Mouse (Mus musculus) lung, embryonic 16.5 days (tissue): ENCODE results near the gene Vmn1r197. TPM values are rescaled to one million over a fixed set of nuclear protein-coding genes. Genes with fewer than 3 reads are reported as not detected.
"Not testable (repeated sequence)": the region's sequence is repeated elsewhere in the genome, so short reads cannot be mapped to it uniquely, and the experiment has no call there.

ENCODE experiments used
- ATAC-seq: fragments of 200-750 bp; cut with Nextera tagmentation; 2 replicates; pipeline ENCODE4 v1.8.0; 2017; ENCODE audit warnings: low read depth, mild to moderate bottlenecking, moderate library complexity
- H3K27ac ChIP-seq: fragments of 300-500 bp; sonication (generic); 2 replicates; pipeline ENCODE4 v1.5.1; 2014; ENCODE audit warnings: mild to moderate bottlenecking, control low read depth, low read length
- H3K27me3 ChIP-seq: fragments of 300-500 bp; sonication (generic); 2 replicates; pipeline ENCODE4 v1.6.1; 2014; ENCODE audit warnings: low read depth, low read length, mixed read lengths; ENCODE audit not compliant: control insufficient read depth, insufficient read depth
- H3K36me3 ChIP-seq: fragments of 300-500 bp; sonication (generic); 2 replicates; pipeline ENCODE4 v1.6.1; 2014; ENCODE audit warnings: low read length; ENCODE audit not compliant: control insufficient read depth, insufficient read depth
- H3K4me1 ChIP-seq: fragments of 300-500 bp; sonication (generic); replicated peaks from 2 replicates; pipeline ENCODE4 v1.6.1; 2014; ENCODE audit warnings: low read length, mixed read lengths; ENCODE audit not compliant: control insufficient read depth, insufficient read depth
- H3K4me2 ChIP-seq: fragments of 300-500 bp; sonication (generic); 2 replicates; pipeline ENCODE4 v1.6.1; 2014; ENCODE audit warnings: low read depth, low read length, control low read depth
- H3K4me3 ChIP-seq: fragments of 300-500 bp; sonication (generic); 2 replicates; pipeline ENCODE4 v1.5.1; 2014; ENCODE audit warnings: mild to moderate bottlenecking, low read length, control low read depth
- H3K9ac ChIP-seq: fragments of 300-500 bp; sonication (generic); 2 replicates; pipeline ENCODE4 v1.6.1; 2014; ENCODE audit warnings: low read length, control low read depth
- H3K9me3 ChIP-seq: fragments of 300-500 bp; sonication (generic); 2 replicates; pipeline ENCODE4 v1.6.1; 2016; ENCODE audit warnings: low read length; ENCODE audit not compliant: control insufficient read depth
- WGBS: fragments of 180-500 bp; shearing (Covaris S2); extraction: QIAGEN DNeasy Blood & Tissue Kit; methylation state at CpG from one replicate; pipeline ENCODE4 v1.1.7; 2014; 5-methylcytosine and 5-hydroxymethylcytosine counted together
- polyA plus RNA-seq: library from polyadenylated mRNA; unstranded; fragments of >200 nt; fragmentation: Nextera tagmentation; extraction: Ambion mirVana; gene quantifications from 2 replicates; pipeline ENCODE4 v1.2.1, GENCODE M21; 2015

Gene Vmn1r197
- polyA plus RNA-seq, 1 experiment from 2014 or later, result not detected

DNA sequence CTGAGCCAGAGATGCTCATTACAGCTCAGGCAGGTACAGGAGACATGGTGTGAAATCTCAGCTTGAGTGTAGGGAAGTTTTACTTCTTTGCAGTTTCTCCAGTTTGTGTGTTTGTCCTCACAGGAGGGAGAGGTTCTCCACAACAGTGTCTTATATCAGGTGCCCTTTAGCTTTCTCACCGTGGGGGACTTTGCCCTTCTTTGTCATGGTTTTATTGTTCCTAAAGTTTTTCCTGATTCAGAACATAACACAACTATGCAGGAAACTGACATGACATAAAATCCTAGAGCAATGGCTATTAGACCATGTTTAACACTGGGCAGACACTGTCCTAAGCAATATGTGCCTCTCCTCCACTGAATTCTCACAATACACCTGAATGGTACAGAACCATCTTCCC, 26.4 kb downstream of the Vmn1r197 start:
- H3K9ac ChIP-seq, result no peak overlapping the region
- no peak for ATAC-seq

GRCm38 (mm10) chr13:22379518-22379917, 55.1 kb downstream of the Vmn1r197 start, which contains the start of gene Vmn1r199:
Gene Vmn1r199, plus strand, starts transcription at chr13:22379818.
- Histone ChIP-seq H3K4me3 (no peak within 1 kb of the TSS), H3K36me3 (no peaks in the 10 kb centered on the region), H3K27me3 (no peaks in the 10 kb centered on the region), H3K27ac (no peak within 1 kb of the TSS), H3K4me2 (no peak within 1 kb of the TSS), H3K9ac (no peak within 1 kb of the TSS), H3K4me1 (no peaks in the 10 kb centered on the region), H3K9me3 (no peaks in the 10 kb centered on the region)
- WGBS, result 65% methylated on average over 2 of the region's 2 CpGs
- no peak for ATAC-seq

More for the DNA sequence above, 26.4 kb downstream of the Vmn1r197 start:
- no peak overlapping the region for H3K4me2 ChIP-seq
- H3K4me3 ChIP-seq, result no peak overlapping the region
- no peaks in the 10 kb centered on the region for H3K9me3 ChIP-seq
- no peak overlapping the region for H3K27ac ChIP-seq
- WGBS, result 81% methylated on average over 1 of the region's 1 CpGs
- no peaks in the 10 kb centered on the region for H3K36me3 ChIP-seq
- no peaks in the 10 kb centered on the region for H3K4me1 ChIP-seq
- no peaks in the 10 kb centered on the region for H3K27me3 ChIP-seq

DNA sequence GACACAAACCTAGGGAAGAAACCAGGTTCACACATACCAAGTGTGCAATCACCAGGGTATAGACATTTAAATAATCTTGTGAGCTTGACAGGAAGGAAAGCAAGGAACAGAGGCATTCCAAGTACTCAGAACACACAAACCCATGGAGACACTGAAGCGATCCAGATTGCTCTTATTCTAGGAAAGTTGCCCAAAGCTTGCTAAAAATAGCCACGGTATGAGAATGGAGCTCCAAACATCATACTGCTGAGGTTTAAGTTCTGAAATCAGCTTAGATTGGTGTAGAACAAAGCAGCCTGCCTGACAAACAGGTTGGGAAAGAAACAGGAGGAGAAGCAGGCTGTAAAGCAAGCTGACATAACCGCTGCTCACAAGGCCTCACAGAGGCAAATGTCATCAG, 56.7 kb downstream of the Vmn1r197 start:
- not testable (repeated sequence) for H3K4me3 ChIP-seq, H3K27ac ChIP-seq, H3K9ac ChIP-seq, H3K4me1 ChIP-seq, H3K4me2 ChIP-seq, H3K9me3 ChIP-seq, H3K36me3 ChIP-seq, ATAC-seq, H3K27me3 ChIP-seq
- 63% methylated on average over 3 of the region's 3 CpGs for WGBS

Other genes with a start within 250 kb of the Vmn1r197 start
- gene Vmn1r188, start 240.1 kb upstream of the Vmn1r197 start, polyA plus RNA-seq, result not detected in 2 replicates
- gene Vmn1r189, start 218.8 kb upstream of the Vmn1r197 start, polyA plus RNA-seq, result not detected in 2 replicates
- gene Vmn1r191, start 140.6 kb upstream of the Vmn1r197 start, polyA plus RNA-seq, result not detected in 2 replicates
- gene Vmn1r192, start 133.4 kb upstream of the Vmn1r197 start, polyA plus RNA-seq, result not detected in 2 replicates
- not detected in 2 replicates for gene Vmn1r193, start 101.4 kb upstream of the Vmn1r197 start, polyA plus RNA-seq
- not detected in 2 replicates for gene Vmn1r194, start 80.4 kb upstream of the Vmn1r197 start, polyA plus RNA-seq
- gene Vmn1r195, start 54.1 kb upstream of the Vmn1r197 start, polyA plus RNA-seq, result not detected in 2 replicates
- not detected in 2 replicates for gene Vmn1r196, start 34.7 kb upstream of the Vmn1r197 start, polyA plus RNA-seq
- not detected in 2 replicates for gene Vmn1r198, start 25.8 kb downstream of the Vmn1r197 start, polyA plus RNA-seq
- not detected in 2 replicates for gene Vmn1r199, start 55.2 kb downstream of the Vmn1r197 start, polyA plus RNA-seq
- not detected in 2 replicates for gene Vmn1r200, start 65.8 kb downstream of the Vmn1r197 start, polyA plus RNA-seq
- gene Vmn1r201, start 147.3 kb downstream of the Vmn1r197 start, polyA plus RNA-seq, result not detected in 2 replicates
- not detected in 2 replicates for gene Vmn1r202, start 180.8 kb downstream of the Vmn1r197 start, polyA plus RNA-seq
- gene Vmn1r203, start 193.5 kb downstream of the Vmn1r197 start, polyA plus RNA-seq, result not detected in 2 replicates
- gene Vmn1r204, start 228.6 kb downstream of the Vmn1r197 start, polyA plus RNA-seq, result not detected in 2 replicates